ENCODE assay signal across 16 mouse cellular contexts in the genomic region with DNA sequence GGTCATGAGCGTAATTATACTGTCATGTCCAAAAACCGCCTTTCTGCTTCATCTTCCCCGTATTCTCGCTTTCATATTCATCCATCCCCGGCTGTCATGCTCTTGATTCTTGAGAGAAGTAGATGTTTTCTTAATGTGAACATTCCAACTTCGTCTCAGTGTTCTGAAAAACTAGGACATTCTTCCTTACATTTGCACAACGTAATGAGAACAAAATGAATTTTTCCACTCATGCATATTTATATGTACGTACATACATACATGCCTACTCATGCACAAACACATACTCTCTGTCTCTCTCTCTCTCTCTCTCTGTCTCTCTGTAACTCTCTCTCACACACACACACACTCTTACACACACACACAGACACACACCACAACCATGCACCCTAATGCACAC.
"Had no signal": no experiment of that assay in that cellular context is flagged by ENCODE, and none has a peak within 500 bp of the region (broad histone marks: within the 10 kb centered on the region; RNA-seq: fewer than 3 reads in every experiment).

No protein-coding gene starts in this region.

- H3K36me3 ChIP-seq: neural tube, embryonic 13.5 days; neural tube, embryonic 15.5 days; stomach, embryonic 15.5 days had no signal

- H3K4me3 ChIP-seq: neural tube, embryonic 13.5 days; neural tube, embryonic 15.5 days; stomach, embryonic 15.5 days had no signal

- H3K9ac ChIP-seq: neural tube, embryonic 13.5 days; neural tube, embryonic 15.5 days; stomach, embryonic 15.5 days had no signal

- H3K27ac ChIP-seq: neural tube, embryonic 13.5 days; neural tube, embryonic 15.5 days; stomach, embryonic 15.5 days; stomach, postnatal 0 days had no signal

- H3K27me3 ChIP-seq: neural tube, embryonic 13.5 days; neural tube, embryonic 15.5 days; stomach, embryonic 15.5 days had no signal

- DNase-seq: retina, postnatal 1 day; right cerebral cortex, adult 18-20 months; right cerebral cortex, postnatal 14 days; right cerebral cortex, postnatal 25 days; right cerebral cortex, postnatal 4 days; spleen, adult 18-20 months; thymus, adult 18-20 months; thymus, adult 2 months; thymus, postnatal 14 days; thymus, postnatal 25 days; thymus, postnatal 36 days; thymus, postnatal 4 days had no signal

- H3K9me3 ChIP-seq: neural tube, embryonic 13.5 days; neural tube, embryonic 15.5 days; stomach, embryonic 15.5 days had no signal

- H3K4me1 ChIP-seq: neural tube, embryonic 13.5 days; neural tube, embryonic 15.5 days; stomach, embryonic 15.5 days had no signal

- H3K4me2 ChIP-seq: neural tube, embryonic 13.5 days; neural tube, embryonic 15.5 days; stomach, embryonic 15.5 days had no signal
